Mouse (Mus musculus): ENCODE measurements at regions not wholly inside any gene's neighbourhood (a gene's known extent, or its start where the extent isn't known, plus 50 kb on each side); places are given as distances from the start of the nearest gene placed in this dataset.

DNA sequence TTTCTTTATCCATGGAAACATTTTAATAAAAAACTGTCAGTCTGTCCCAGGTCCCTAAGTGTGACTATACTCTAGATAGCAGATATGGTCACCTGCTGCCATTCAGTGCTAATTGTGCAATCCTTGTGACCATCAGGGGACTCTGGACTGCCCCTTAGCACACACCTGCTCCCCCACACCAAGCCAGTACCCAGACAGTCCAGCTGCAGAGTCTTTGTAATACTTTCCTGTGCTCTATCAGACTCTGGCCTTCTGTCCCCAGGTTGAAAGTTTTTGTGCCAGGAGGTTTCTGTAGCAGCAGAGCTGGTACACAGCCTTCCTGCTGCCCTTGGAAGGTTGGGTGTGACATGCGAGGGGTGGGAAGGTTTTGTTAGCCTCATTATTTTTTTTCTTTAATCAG, 366.9 kb upstream of the Gm10131 start:
- no peak for TF ChIP-seq MYC (IDR thresholded peaks at IDR 0.05; ENCODE audit: low read depth, low read length)
- no peak for TF ChIP-seq HCFC1 (IDR thresholded peaks at IDR 0.05; ENCODE audit: low read depth, low read length)
- TF ChIP-seq CTCF (IDR thresholded peaks at IDR 0.05 in 2 of 3, conservative IDR thresholded peaks at IDR 0.05 in 1 of 3; ENCODE audit: control insufficient read depth in 1 of 3, insufficient read depth in 1 of 3, low read depth in 2 of 3, low read length in 3 of 3, poor library complexity in 1 of 3, severe bottlenecking in 1 of 3), result no peak
- TF ChIP-seq EP300 (IDR thresholded peaks at IDR 0.05; ENCODE audit: low read depth in 1 of 2, low read length in 2 of 2), result no peak
- TF ChIP-seq ELF1 (IDR thresholded peaks at IDR 0.05; ENCODE audit: low read depth, low read length), result no peak

All from MEL (cell line).